Mouse (Mus musculus) forebrain, postnatal 0 days (tissue): ENCODE results near the gene Notch4. TPM values are rescaled to one million over a fixed set of nuclear protein-coding genes. Genes with fewer than 3 reads are reported as not detected.
"Not testable (repeated sequence)": the region's sequence is repeated elsewhere in the genome, so short reads cannot be mapped to it uniquely, and the experiment has no call there.

Experiments
- ATAC-seq: fragments of 200-750 bp; cut with Nextera tagmentation; 2 replicates; pipeline ENCODE4 v1.8.0; 2017; ENCODE audit warnings: mild to moderate bottlenecking, moderate library complexity
- DNase-seq: peaks from one replicate; pipeline ENCODE4 v3.0.0-alpha.2; 2015
- H3K27ac ChIP-seq: fragments of 300-500 bp; sonication (generic); 2 replicates; pipeline ENCODE4 v1.5.1; 2014; ENCODE audit warnings: low read depth, mild to moderate bottlenecking, antibody characterized with exemption, low read length, moderate library complexity, mixed read lengths
- H3K27me3 ChIP-seq: fragments of 300-500 bp; sonication (generic); 2 replicates; pipeline ENCODE4 v1.6.1; 2014; ENCODE audit warnings: mild to moderate bottlenecking, low read length, mixed read lengths; ENCODE audit not compliant: insufficient read depth
- H3K36me3 ChIP-seq: fragments of 300-500 bp; sonication (generic); 2 replicates; pipeline ENCODE4 v1.6.1; 2014; ENCODE audit warnings: mild to moderate bottlenecking, moderate library complexity; ENCODE audit not compliant: insufficient read depth
- H3K4me1 ChIP-seq: fragments of 300-500 bp; sonication (generic); 2 replicates; pipeline ENCODE4 v1.6.1; 2014; ENCODE audit warnings: antibody characterized with exemption; ENCODE audit not compliant: insufficient read depth
- H3K4me2 ChIP-seq: fragments of 300-500 bp; sonication (generic); 2 replicates; pipeline ENCODE4 v1.6.1; 2014; ENCODE audit warnings: low read depth, mild to moderate bottlenecking, moderate library complexity
- H3K4me3 ChIP-seq: fragments of 300-500 bp; sonication (generic); 2 replicates; pipeline ENCODE4 v1.5.1; 2014; ENCODE audit warnings: low read depth, low read length, mixed read lengths
- H3K9ac ChIP-seq: fragments of 300-500 bp; sonication (generic); 2 replicates; pipeline ENCODE4 v1.6.1; 2014; ENCODE audit warnings: mild to moderate bottlenecking
- H3K9me3 ChIP-seq: fragments of 300-500 bp; sonication (generic); 2 replicates; pipeline ENCODE4 v1.6.1; 2016; ENCODE audit warnings: low read length
- CTCF ChIP-seq: sonication (generic); IDR thresholded peaks from 2 replicates; pipeline ENCODE4 v1.5.1; 2016; ENCODE audit warnings: antibody characterized with exemption, control low read depth, low read depth
- WGBS: fragments of 180-500 bp; shearing (Covaris S2); extraction: QIAGEN DNeasy Blood & Tissue Kit; methylation state at CpG from one replicate; pipeline ENCODE4 v1.1.7; 2014; 5-methylcytosine and 5-hydroxymethylcytosine counted together
- polyA plus RNA-seq: library from polyadenylated mRNA; unstranded; fragments of >200 nt; fragmentation: Nextera tagmentation; extraction: Ambion mirVana; gene quantifications from 2 replicates; pipeline ENCODE4 v1.2.1, GENCODE M21; 2015
- total RNA-seq: library from RNA; depleted of rRNA; stranded (reverse); fragments of >200 nt; gene quantifications from 2 replicates; pipeline ENCODE4 v1.2.3, GENCODE M21; 2014; rRNA removed

Gene Notch4
- total RNA-seq (2.8 and 16.0 TPM in 2 replicates), polyA plus RNA-seq (3.8 and 5.5 TPM in 2 replicates)

- DNase-seq (no peak), ATAC-seq (no peak)
- Histone ChIP-seq H3K36me3 (no peaks in the 10 kb centered on the region), H3K9ac (no peak within 1 kb of the TSS), H3K4me1 (no peaks in the 10 kb centered on the region), H3K27ac (peak within 1 kb of the TSS; percentile 54; the same call in 1 of the 2 replicates), H3K4me3 (no peak within 1 kb of the TSS), H3K9me3 (no peaks in the 10 kb centered on the region), H3K27me3 (no peaks in the 10 kb centered on the region), H3K4me2 (no peak within 1 kb of the TSS)
- WGBS, result 18% methylated on average over 6 of the region's 6 CpGs
- no peak for TF ChIP-seq CTCF
Observed at GRCm38 (mm10) chr17:34564003-34564421, at the start of gene Notch4. Notch4 (plus strand) TSS chr17:34564268.

DNA sequence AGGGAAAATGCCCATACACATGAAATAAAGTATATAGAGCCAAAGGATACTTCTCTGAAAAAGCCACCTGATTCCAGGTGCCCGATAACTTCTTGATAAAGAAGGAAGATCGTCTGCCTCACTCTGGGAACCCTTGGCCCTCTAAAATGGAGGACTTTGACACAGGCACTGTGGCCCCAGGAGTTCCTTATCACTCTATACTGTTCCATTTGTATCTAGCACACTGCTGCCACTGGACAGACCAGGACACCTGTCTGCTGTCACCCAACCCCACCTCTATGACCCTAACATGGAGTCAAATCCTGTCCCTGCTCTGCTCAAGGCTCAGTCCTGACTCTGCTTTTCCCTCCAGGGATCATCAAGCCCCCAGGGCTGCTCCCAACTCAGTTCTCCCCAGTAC lies 47.6 kb upstream of the Notch4 start:
- ATAC-seq (no peak), DNase-seq (no peak)
- Histone ChIP-seq H3K4me3 (no peak overlapping the region), H3K4me1 (no peaks in the 10 kb centered on the region), H3K36me3 (no peaks in the 10 kb centered on the region), H3K9me3 (no peaks in the 10 kb centered on the region), H3K27ac (no peak overlapping the region), H3K27me3 (no peaks in the 10 kb centered on the region), H3K4me2 (no peak overlapping the region), H3K9ac (no peak overlapping the region)
- whole genome bisulfite sequencing, result 90% methylated on average over 2 of the region's 2 CpGs
- TF ChIP-seq CTCF, result no peak

DNA sequence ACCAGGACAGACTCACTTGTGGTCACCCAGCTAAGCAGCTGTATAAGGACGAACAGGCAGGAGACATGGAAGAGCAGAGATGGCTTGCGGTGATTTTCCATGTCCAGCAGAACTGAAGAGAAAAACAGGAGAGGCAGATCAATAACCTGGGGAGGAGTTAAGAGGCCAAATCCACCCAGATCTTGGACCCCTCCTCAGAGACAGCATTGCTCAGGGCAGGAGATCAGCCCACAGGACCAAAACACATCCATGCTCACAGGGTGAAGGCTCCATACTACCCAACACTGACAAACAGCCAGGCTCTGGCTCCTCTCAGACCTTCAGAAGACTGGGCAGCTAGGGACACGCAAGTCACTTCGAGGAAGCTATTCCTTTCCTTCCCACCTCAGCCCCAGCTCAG lies 46.8 kb upstream of the Notch4 start, which contains the start of gene Btnl6:
Gene Btnl6, minus strand, starts transcription at position 101 of the 400 bp plus-strand sequence.
- Histone ChIP-seq H3K4me3 (no peak within 1 kb of the TSS), H3K9ac (no peak within 1 kb of the TSS)

DNA sequence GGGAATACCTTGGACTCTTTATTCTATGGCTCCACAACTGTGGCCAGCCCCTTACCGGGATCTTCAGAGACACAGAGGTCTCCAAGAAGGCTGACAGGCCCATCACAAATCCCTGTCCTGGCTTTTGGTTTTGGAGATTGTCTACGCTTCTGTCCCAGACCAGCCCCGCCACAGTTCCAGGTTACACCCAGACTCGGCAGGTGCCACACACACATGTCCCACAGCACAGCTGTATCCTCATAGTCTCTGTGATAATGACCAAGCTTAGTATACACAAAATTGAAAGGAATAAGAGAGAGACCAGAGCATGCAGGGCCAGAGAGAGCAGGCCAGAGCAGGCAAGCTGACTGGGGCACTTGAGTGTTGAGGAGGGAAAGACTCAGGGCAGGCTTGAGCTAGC lies 46.3 kb upstream of the Notch4 start:
- no peaks in the 10 kb centered on the region for H3K27me3 ChIP-seq
- no peak overlapping the region for H3K4me2 ChIP-seq
- H3K4me3 ChIP-seq, result no peak overlapping the region
- ATAC-seq (no peak), DNase-seq (no peak)
- no peak overlapping the region for H3K9ac ChIP-seq
- no peaks in the 10 kb centered on the region for H3K9me3 ChIP-seq
- H3K4me1 ChIP-seq, result no peaks in the 10 kb centered on the region
- H3K36me3 ChIP-seq, result no peaks in the 10 kb centered on the region
- no peak overlapping the region for H3K27ac ChIP-seq
- 90% methylated on average over 4 of the region's 4 CpGs for WGBS
- no peak for TF ChIP-seq CTCF

More for the DNA sequence above, 46.8 kb upstream of the Notch4 start, which contains the start of gene Btnl6:
- no peaks in the 10 kb centered on the region for H3K27me3 ChIP-seq
- 90% methylated on average over 4 of the region's 4 CpGs for WGBS
- H3K4me2 ChIP-seq, result no peak within 1 kb of the TSS
- H3K36me3 ChIP-seq, result no peaks in the 10 kb centered on the region
- no peak within 1 kb of the TSS for H3K27ac ChIP-seq
- TF ChIP-seq CTCF, result no peak
- H3K4me1 ChIP-seq, result no peaks in the 10 kb centered on the region
- no peak for DNase-seq
- no peaks in the 10 kb centered on the region for H3K9me3 ChIP-seq
- ATAC-seq, result no peak

GRCm38 (mm10) chr17:34518571-34518970 lies 45.5 kb upstream of the Notch4 start:
- not testable (repeated sequence) for H3K4me3 ChIP-seq, H3K4me2 ChIP-seq, H3K27me3 ChIP-seq, DNase-seq, H3K4me1 ChIP-seq, H3K9me3 ChIP-seq, H3K27ac ChIP-seq, H3K9ac ChIP-seq, ATAC-seq, H3K36me3 ChIP-seq
- 71% methylated on average over 3 of the region's 3 CpGs for WGBS

DNA sequence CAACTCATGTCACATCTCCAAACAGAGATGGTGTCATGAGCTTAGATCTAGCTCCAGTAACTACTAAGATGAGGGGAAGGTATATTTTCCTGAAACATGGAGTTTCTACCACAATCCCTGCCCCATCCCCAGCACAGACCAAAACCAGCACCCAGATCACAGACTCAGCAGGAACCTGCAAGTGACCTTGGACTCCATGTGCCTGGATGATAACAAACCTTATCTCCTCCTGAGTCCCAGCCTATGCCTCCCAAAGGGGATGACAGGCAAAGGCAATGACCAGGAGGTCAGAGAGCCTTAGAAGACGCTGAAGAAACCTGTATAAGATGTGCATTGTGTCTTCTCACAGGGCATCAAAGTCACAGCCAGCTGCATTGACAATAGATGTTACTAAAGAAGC lies 45.1 kb upstream of the Notch4 start:
- no peak for DNase-seq
- no peaks in the 10 kb centered on the region for H3K9me3 ChIP-seq
- H3K9ac ChIP-seq, result no peak overlapping the region
- no peak overlapping the region for H3K4me3 ChIP-seq
- no peak overlapping the region for H3K4me2 ChIP-seq
- no peak for ATAC-seq
- WGBS, result 69% methylated on average over 1 of the region's 1 CpGs
- H3K27ac ChIP-seq, result no peak overlapping the region
- no peaks in the 10 kb centered on the region for H3K27me3 ChIP-seq
- H3K4me1 ChIP-seq, result no peaks in the 10 kb centered on the region
- TF ChIP-seq CTCF, result no peak
- no peaks in the 10 kb centered on the region for H3K36me3 ChIP-seq

GRCm38 (mm10) chr17:34532671-34533070 lies 31.4 kb upstream of the Notch4 start:
- no peak for DNase-seq
- no peak for ATAC-seq
- Histone ChIP-seq H3K27ac (no peak overlapping the region), H3K27me3 (no peaks in the 10 kb centered on the region), H3K4me2 (no peak overlapping the region), H3K4me3 (no peak overlapping the region), H3K9me3 (no peaks in the 10 kb centered on the region), H3K9ac (no peak overlapping the region), H3K4me1 (no peaks in the 10 kb centered on the region), H3K36me3 (no peaks in the 10 kb centered on the region)
- 71% methylated on average over 3 of the region's 3 CpGs for WGBS
- TF ChIP-seq CTCF, result no peak

DNA sequence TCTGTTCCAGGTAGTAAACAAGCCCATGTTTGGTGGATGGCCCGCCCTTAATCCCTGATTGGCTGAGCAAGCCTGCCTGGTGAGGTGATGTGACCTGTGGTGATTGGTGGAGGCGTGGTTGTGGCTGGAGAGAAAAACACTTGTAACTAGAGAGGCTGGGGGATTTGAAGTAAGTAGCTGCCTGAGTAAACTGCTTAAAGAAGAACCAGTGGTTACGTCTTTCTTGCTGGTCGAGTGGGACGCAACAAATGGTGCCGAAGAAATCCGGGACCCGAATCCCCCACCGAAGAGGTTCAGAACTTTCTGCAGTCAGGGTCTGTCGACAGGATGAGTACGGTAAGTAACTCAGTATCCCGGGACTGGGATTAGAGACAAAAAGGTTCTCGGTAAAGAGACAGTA lies 20.5 kb upstream of the Notch4 start:
- not testable (repeated sequence) for ATAC-seq, H3K9ac ChIP-seq, H3K36me3 ChIP-seq, H3K27ac ChIP-seq, H3K4me1 ChIP-seq, H3K27me3 ChIP-seq, H3K4me2 ChIP-seq, DNase-seq, H3K4me3 ChIP-seq, H3K9me3 ChIP-seq
- WGBS, result 90% methylated on average over 12 of the region's 13 CpGs
